Mouse (Mus musculus): ENCODE data around the gene Tsc22d3. TPM values are rescaled to one million over a fixed set of nuclear protein-coding genes. Genes with fewer than 3 reads are reported as not detected.

The Tsc22d3 gene
- polyA plus RNA-seq, 1 experiment from 2014 or later: 137 TPM

DNA sequence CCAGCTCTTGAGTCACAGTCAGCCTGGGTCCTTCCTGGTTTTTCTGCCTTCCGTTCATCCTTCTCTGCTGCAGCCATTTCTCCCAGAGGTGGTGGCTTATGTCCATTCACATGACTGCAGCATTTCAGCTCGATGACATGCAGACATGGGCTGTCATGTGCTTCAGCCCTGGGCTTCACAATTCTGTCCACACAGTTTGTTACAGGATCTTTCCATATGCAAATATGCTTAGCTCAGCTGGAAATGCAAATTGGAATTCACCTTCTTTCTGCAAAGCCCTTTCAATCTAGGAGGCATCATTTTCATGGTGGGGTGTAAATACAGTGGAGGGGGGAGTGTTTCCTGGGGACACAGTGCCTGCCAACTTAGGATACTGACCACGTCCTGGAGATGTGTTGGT lies 66.2 kb downstream of the Tsc22d3 start:
- H3K27ac ChIP-seq (replicated peaks; ENCODE audit: low read depth, low read length): no peak overlapping the region
- H3K4me1 ChIP-seq (ENCODE audit: control insufficient read depth, insufficient read depth, low read length): no peaks in the 10 kb centered on the region
- no peaks in the 10 kb centered on the region for H3K9me3 ChIP-seq (replicated peaks; ENCODE audit: control insufficient read depth, low read length)
- DNase-seq (ENCODE audit: low spot score) (no peak), ATAC-seq (replicated peaks; ENCODE audit: insufficient number of reproducible peaks, low FRiP score, low TSS enrichment, low read depth) (no peak)
- no peaks in the 10 kb centered on the region for H3K36me3 ChIP-seq (replicated peaks; ENCODE audit: control insufficient read depth, insufficient read depth, low read depth, low read length)
- H3K4me3 ChIP-seq (ENCODE audit: low read depth, low read length): no peak overlapping the region
- H3K27me3 ChIP-seq (ENCODE audit: control insufficient read depth, insufficient read depth, low read length): no peaks in the 10 kb centered on the region
- WGBS: 79% methylated on average over 3 of the region's 3 CpGs
- no peak overlapping the region for H3K9ac ChIP-seq (replicated peaks; ENCODE audit: low read length)
- H3K4me2 ChIP-seq (ENCODE audit: low read depth, low read length): no peak overlapping the region

DNA sequence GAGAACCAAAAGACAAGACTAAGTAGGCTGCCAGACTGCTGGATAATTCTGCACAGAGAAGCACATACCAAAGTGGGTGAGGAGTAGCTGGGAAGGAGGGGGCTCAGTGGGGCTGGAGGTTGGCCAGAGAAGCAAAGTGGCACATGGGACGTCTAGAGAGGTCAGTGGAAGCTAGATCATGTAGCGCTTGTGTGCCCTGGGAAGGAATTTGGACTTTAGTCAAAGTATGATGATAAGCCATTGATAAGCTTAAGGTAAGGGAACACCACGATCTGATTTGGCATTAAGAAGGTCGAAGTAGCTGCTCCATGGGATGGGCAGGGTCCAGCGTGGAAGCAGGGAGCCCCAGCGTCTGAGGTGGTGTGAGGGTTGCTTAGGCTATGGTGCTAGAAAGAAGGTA lies 68.1 kb downstream of the Tsc22d3 start:
- ATAC-seq (replicated peaks; ENCODE audit: insufficient number of reproducible peaks, low FRiP score, low TSS enrichment, low read depth) (no peak), DNase-seq (ENCODE audit: low spot score) (no peak)
- no peak overlapping the region for H3K4me3 ChIP-seq (ENCODE audit: low read depth, low read length)
- no peak overlapping the region for H3K9ac ChIP-seq (replicated peaks; ENCODE audit: low read length)
- no peaks in the 10 kb centered on the region for H3K4me1 ChIP-seq (ENCODE audit: control insufficient read depth, insufficient read depth, low read length)
- no peak overlapping the region for H3K27ac ChIP-seq (replicated peaks; ENCODE audit: low read depth, low read length)
- no peaks in the 10 kb centered on the region for H3K36me3 ChIP-seq (replicated peaks; ENCODE audit: control insufficient read depth, insufficient read depth, low read depth, low read length)
- WGBS: 89% methylated on average over 6 of the region's 6 CpGs
- H3K27me3 ChIP-seq (ENCODE audit: control insufficient read depth, insufficient read depth, low read length): no peaks in the 10 kb centered on the region
- no peak overlapping the region for H3K4me2 ChIP-seq (ENCODE audit: low read depth, low read length)
- no peaks in the 10 kb centered on the region for H3K9me3 ChIP-seq (replicated peaks; ENCODE audit: control insufficient read depth, low read length)

DNA sequence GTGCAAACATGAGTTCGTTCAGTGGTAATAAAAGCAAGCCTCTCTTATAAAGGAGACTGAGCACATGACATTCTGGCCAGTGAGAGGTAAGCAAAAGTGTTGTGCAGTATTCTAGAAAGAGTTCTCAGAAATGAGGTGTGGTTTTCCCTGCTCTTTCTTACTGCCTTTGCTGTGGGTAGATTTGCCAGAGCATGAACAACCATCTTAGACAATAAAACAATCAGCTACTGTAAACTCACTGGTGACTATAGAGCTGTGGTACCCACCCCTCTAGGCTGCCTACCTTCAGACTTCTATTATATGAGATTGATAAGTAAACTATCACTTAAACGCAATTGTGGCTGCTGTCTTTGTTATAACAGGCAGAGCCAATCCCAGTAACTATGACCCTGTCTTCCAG lies 69.1 kb downstream of the Tsc22d3 start:
- H3K4me1 ChIP-seq (ENCODE audit: control insufficient read depth, insufficient read depth, low read length): no peaks in the 10 kb centered on the region
- H3K4me3 ChIP-seq (ENCODE audit: low read depth, low read length): no peak overlapping the region
- no peaks in the 10 kb centered on the region for H3K9me3 ChIP-seq (replicated peaks; ENCODE audit: control insufficient read depth, low read length)
- no peaks in the 10 kb centered on the region for H3K27me3 ChIP-seq (ENCODE audit: control insufficient read depth, insufficient read depth, low read length)
- no peak for DNase-seq (ENCODE audit: low spot score)
- WGBS: 77% methylated on average over 2 of the region's 2 CpGs
- no peak overlapping the region for H3K27ac ChIP-seq (replicated peaks; ENCODE audit: low read depth, low read length)
- H3K36me3 ChIP-seq (replicated peaks; ENCODE audit: control insufficient read depth, insufficient read depth, low read depth, low read length): no peaks in the 10 kb centered on the region
- no peak overlapping the region for H3K4me2 ChIP-seq (ENCODE audit: low read depth, low read length)
- ATAC-seq (replicated peaks; ENCODE audit: insufficient number of reproducible peaks, low FRiP score, low TSS enrichment, low read depth): no peak
- H3K9ac ChIP-seq (replicated peaks; ENCODE audit: low read length): no peak overlapping the region

DNA sequence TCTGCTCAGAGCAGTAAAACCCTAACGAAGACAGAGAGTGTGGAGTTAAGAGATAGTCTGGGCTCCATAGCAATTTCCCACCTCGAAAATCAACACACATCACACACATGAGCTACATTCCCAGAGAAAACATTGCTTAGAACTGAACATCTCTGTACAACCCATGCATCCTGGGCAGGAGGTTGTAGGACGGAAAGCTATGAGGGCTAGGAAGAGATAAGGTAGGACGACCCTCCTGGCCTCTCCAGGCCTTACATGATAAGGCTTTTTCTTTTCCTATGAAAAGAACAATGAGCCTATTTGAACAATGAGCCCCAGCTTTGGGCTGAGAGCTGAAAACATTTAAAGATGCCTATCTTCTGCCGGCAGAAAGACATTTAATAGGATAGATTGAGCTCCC lies 69.8 kb downstream of the Tsc22d3 start:
- H3K4me2 ChIP-seq (ENCODE audit: low read depth, low read length): no peak overlapping the region
- H3K36me3 ChIP-seq (replicated peaks; ENCODE audit: control insufficient read depth, insufficient read depth, low read depth, low read length): no peaks in the 10 kb centered on the region
- no peak overlapping the region for H3K27ac ChIP-seq (replicated peaks; ENCODE audit: low read depth, low read length)
- no peaks in the 10 kb centered on the region for H3K27me3 ChIP-seq (ENCODE audit: control insufficient read depth, insufficient read depth, low read length)
- 83% methylated on average over 5 of the region's 5 CpGs for WGBS
- no peaks in the 10 kb centered on the region for H3K4me1 ChIP-seq (ENCODE audit: control insufficient read depth, insufficient read depth, low read length)
- ATAC-seq (replicated peaks; ENCODE audit: insufficient number of reproducible peaks, low FRiP score, low TSS enrichment, low read depth) (no peak), DNase-seq (ENCODE audit: low spot score) (no peak)
- H3K9me3 ChIP-seq (replicated peaks; ENCODE audit: control insufficient read depth, low read length): no peaks in the 10 kb centered on the region
- no peak overlapping the region for H3K9ac ChIP-seq (replicated peaks; ENCODE audit: low read length)
- H3K4me3 ChIP-seq (ENCODE audit: low read depth, low read length): no peak overlapping the region

DNA sequence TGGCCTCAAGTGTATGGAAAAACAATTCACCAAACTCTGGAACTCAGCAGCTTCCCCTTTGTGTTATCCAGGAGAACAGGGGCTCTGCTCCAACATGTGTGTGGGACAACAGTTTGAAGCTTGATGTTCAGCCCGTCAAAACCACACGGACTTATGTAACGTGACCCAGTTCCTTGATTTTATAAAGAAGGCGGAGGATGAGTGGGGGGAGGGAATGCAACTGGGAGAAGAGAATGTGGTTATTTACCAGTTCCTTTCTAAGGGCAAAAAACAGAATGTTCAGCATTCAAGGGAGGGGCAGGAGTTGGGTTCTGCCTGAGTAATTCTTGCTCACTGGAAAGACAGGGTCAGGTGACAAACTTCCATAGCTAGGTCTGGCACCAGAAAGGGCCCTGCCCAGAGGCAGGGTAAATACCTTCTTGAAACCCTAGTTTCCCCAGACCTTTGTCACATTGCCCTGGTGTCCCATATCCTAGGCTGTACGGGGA lies 71.3 kb downstream of the Tsc22d3 start:
- no peaks in the 10 kb centered on the region for H3K9me3 ChIP-seq (replicated peaks; ENCODE audit: control insufficient read depth, low read length)
- DNase-seq (ENCODE audit: low spot score) (no peak), ATAC-seq (replicated peaks; ENCODE audit: insufficient number of reproducible peaks, low FRiP score, low TSS enrichment, low read depth) (no peak)
- no peaks in the 10 kb centered on the region for H3K27me3 ChIP-seq (ENCODE audit: control insufficient read depth, insufficient read depth, low read length)
- 65% methylated on average over 5 of the region's 5 CpGs for WGBS
- no peaks in the 10 kb centered on the region for H3K36me3 ChIP-seq (replicated peaks; ENCODE audit: control insufficient read depth, insufficient read depth, low read depth, low read length)
- no peak overlapping the region for H3K27ac ChIP-seq (replicated peaks; ENCODE audit: low read depth, low read length)
- no peak overlapping the region for H3K4me3 ChIP-seq (ENCODE audit: low read depth, low read length)
- H3K4me1 ChIP-seq (ENCODE audit: control insufficient read depth, insufficient read depth, low read length): no peaks in the 10 kb centered on the region
- H3K9ac ChIP-seq (replicated peaks; ENCODE audit: low read length): no peak overlapping the region
- H3K4me2 ChIP-seq (ENCODE audit: low read depth, low read length): no peak overlapping the region

DNA sequence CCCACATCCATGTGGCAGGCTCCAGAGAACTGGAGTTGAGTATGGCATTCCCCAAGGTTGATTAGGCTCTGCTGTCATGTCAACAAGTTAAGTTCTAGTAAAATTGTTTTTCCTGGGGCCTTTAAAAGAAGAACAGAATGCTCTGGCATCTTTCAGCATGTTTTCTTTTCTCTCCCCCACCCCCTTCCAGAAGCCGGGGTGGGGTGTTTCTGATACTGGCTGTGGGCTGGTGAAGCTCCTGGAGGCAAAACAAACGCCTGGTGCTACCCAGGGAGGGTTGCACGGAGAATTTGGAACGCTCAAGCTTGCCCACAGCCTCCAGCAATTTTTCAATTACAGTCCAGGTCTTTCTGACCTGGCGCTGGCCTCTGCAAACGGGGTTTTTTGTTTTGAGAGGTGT lies 73.2 kb downstream of the Tsc22d3 start:
- Histone ChIP-seq H3K4me1 (ENCODE audit: control insufficient read depth, insufficient read depth, low read length) (no peaks in the 10 kb centered on the region), H3K4me3 (ENCODE audit: low read depth, low read length) (no peak overlapping the region), H3K9me3 (replicated peaks; ENCODE audit: control insufficient read depth, low read length) (no peaks in the 10 kb centered on the region), H3K36me3 (replicated peaks; ENCODE audit: control insufficient read depth, insufficient read depth, low read depth, low read length) (no peaks in the 10 kb centered on the region), H3K9ac (replicated peaks; ENCODE audit: low read length) (no peak overlapping the region), H3K27me3 (ENCODE audit: control insufficient read depth, insufficient read depth, low read length) (no peaks in the 10 kb centered on the region), H3K27ac (replicated peaks; ENCODE audit: low read depth, low read length) (no peak overlapping the region), H3K4me2 (ENCODE audit: low read depth, low read length) (no peak overlapping the region)
- WGBS: 30% methylated on average over 6 of the region's 6 CpGs
- no peak for ATAC-seq (replicated peaks; ENCODE audit: insufficient number of reproducible peaks, low FRiP score, low TSS enrichment, low read depth)
- DNase-seq (ENCODE audit: low spot score): no peak

DNA sequence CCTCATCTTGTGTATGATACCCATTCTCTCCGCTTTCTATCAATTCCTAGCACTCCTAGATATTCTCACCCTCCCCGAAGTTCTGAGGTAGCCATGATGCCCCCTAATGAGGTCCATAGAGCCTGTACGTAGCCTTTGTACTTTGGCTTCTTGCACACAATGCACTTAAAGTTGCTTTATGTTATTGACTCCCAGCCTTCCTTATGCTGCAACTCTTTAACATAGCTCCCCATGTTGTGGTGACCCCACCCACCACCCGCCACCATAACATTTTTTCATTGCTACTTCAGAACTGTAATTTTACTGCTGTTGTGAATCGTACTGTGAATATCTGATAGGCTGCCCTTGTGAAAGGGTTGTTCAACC lies 74.2 kb downstream of the Tsc22d3 start:
- H3K9me3 ChIP-seq (replicated peaks; ENCODE audit: control insufficient read depth, low read length): no peaks in the 10 kb centered on the region
- no peak overlapping the region for H3K27ac ChIP-seq (replicated peaks; ENCODE audit: low read depth, low read length)
- no peak for ATAC-seq (replicated peaks; ENCODE audit: insufficient number of reproducible peaks, low FRiP score, low TSS enrichment, low read depth)
- 92% methylated on average over 5 of the region's 5 CpGs for whole genome bisulfite sequencing
- H3K9ac ChIP-seq (replicated peaks; ENCODE audit: low read length): no peak overlapping the region
- H3K36me3 ChIP-seq (replicated peaks; ENCODE audit: control insufficient read depth, insufficient read depth, low read depth, low read length): no peaks in the 10 kb centered on the region
- no peaks in the 10 kb centered on the region for H3K4me1 ChIP-seq (ENCODE audit: control insufficient read depth, insufficient read depth, low read length)
- DNase-seq (ENCODE audit: low spot score): no peak
- no peaks in the 10 kb centered on the region for H3K27me3 ChIP-seq (ENCODE audit: control insufficient read depth, insufficient read depth, low read length)
- no peak overlapping the region for H3K4me2 ChIP-seq (ENCODE audit: low read depth, low read length)
- H3K4me3 ChIP-seq (ENCODE audit: low read depth, low read length): no peak overlapping the region

DNA sequence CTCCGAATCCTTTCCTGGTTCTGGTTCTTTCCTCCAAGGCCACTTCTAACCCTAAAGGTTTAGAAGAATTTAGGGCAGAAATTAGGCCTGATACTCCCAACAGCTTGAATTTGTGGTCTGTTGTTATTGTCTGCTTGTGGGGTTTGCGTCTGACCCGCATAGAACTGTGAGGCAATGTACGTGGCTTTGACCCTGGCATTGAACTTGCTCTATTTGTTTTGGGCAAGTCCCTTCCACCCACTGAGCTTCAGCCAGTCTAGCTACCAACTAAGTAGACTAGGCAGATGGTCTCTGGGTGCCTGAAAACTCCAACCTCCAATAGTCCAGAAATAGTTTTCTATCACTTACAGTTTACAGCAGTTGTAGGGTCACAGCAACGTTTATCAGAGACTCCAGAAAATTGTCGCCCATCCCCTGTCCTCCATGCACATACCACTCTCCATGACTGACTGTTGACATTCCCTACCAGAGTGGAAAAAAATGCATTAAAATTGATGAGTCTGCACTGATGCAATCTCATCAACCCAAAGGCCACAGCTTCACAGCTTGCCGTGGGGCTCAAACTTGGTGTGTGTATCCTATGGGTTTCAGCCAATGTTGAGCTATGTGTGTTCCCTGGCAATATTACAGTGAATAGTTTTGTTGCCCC lies 74.7 kb downstream of the Tsc22d3 start:
- Histone ChIP-seq H3K4me2 (ENCODE audit: low read depth, low read length) (no peak overlapping the region), H3K9ac (replicated peaks; ENCODE audit: low read length) (no peak overlapping the region), H3K4me1 (ENCODE audit: control insufficient read depth, insufficient read depth, low read length) (no peaks in the 10 kb centered on the region), H3K4me3 (ENCODE audit: low read depth, low read length) (no peak overlapping the region), H3K9me3 (replicated peaks; ENCODE audit: control insufficient read depth, low read length) (no peaks in the 10 kb centered on the region), H3K27ac (replicated peaks; ENCODE audit: low read depth, low read length) (no peak overlapping the region), H3K27me3 (ENCODE audit: control insufficient read depth, insufficient read depth, low read length) (no peaks in the 10 kb centered on the region), H3K36me3 (replicated peaks; ENCODE audit: control insufficient read depth, insufficient read depth, low read depth, low read length) (no peaks in the 10 kb centered on the region)
- ATAC-seq (replicated peaks; ENCODE audit: insufficient number of reproducible peaks, low FRiP score, low TSS enrichment, low read depth) (no peak), DNase-seq (ENCODE audit: low spot score) (no peak)
- WGBS: 92% methylated on average over 7 of the region's 7 CpGs

All from embryonic facial prominence, embryonic 11.5 days (tissue).